8 mouse cellular contexts compared by ENCODE assay signal in the genomic region with DNA sequence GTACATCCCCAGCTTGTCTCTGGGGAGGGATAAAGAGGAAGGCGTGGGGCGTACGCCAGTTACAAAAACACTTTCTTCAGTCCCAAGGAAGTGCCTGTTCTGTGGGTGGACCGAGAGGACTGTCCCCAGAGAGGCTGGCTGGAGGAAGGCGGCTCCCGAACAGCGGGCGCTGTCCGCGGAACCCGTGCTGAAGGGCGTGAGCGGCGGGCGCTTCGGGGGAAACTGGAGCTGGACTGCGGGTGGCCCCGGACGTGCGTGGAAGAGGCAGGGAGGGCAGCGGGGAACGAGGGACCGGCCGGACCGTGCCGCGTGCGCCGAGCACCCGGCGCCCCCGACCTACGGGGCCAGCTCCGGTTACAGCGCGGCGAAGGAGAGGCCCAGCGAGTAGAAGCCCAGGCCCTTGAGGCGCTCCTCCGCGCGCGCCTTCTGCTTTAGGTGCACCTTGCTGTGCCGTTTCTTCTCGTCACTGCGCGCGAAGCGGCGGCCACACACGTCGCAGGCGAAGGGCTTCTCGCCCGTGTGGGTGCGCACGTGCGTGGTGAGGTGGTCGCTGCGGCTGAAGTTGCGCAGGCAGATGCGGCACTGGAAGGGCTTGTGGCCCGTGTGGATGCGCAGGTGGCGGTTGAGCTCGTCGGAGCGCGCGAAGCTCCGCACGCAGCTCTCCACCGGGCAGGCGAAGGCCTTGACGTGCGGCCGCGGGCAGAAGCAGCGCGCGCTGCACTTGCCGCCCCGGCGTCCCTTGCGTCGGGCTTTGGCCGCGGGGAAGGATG. TPM values are rescaled to one million over a fixed set of nuclear protein-coding genes. Genes with fewer than 3 reads are reported as not detected.
DNase-seq lines count a peak whose midpoint lies in the region; ATAC-seq and TF ChIP-seq lines count a peak whose summit lies in the region.

No protein-coding gene starts in this region.

- H3K4me1 ChIP-seq in cortical plate, adult 2 months (ENCODE audit: control insufficient read depth, insufficient read depth, low read length), result no peaks in the 10 kb centered on the region
- H3K4me1 ChIP-seq in heart, embryonic 11.5 days (ENCODE audit: control insufficient read depth, insufficient read depth, low read length), result peaks cover 15% of the 10 kb centered on the region
- H3K4me1 ChIP-seq in kidney, adult 2 months (ENCODE audit: control insufficient read depth, insufficient read depth, low read length), result no peaks in the 10 kb centered on the region
- no peaks in the 10 kb centered on the region for H3K4me1 ChIP-seq in liver, embryonic 16.5 days (ENCODE audit: control insufficient read depth, low read depth, low read length)
- peaks cover 27% of the 10 kb centered on the region for H3K4me1 ChIP-seq in neural tube, embryonic 12.5 days

- H3K9me3 ChIP-seq in heart, embryonic 11.5 days (replicated peaks; ENCODE audit: control insufficient read depth, low read length), result no peaks in the 10 kb centered on the region
- no peaks in the 10 kb centered on the region for H3K9me3 ChIP-seq in liver, embryonic 16.5 days (replicated peaks; ENCODE audit: control insufficient read depth, low read length)
- no peaks in the 10 kb centered on the region for H3K9me3 ChIP-seq in neural tube, embryonic 12.5 days

- DNase-seq in cerebellum, adult 11 months, result peak; percentile 33
- DNase-seq in cerebellum, adult 9-10 months, result no peak
- DNase-seq in kidney, adult 2 months, result peak; percentile 34
- peak; percentile 39 to 68 for DNase-seq in urinary bladder, postnatal 4 days (ENCODE audit: low spot score in 2 of 2)

- peak overlapping the region; percentile 92 for H3K4me3 ChIP-seq in cortical plate, adult 2 months (ENCODE audit: insufficient read depth, low read length)
- peak overlapping the region; percentile 51 for H3K4me3 ChIP-seq in heart, embryonic 11.5 days (ENCODE audit: low read depth, low read length)
- H3K4me3 ChIP-seq in kidney, adult 2 months (ENCODE audit: insufficient read depth, low read depth, low read length), result no peak overlapping the region
- H3K4me3 ChIP-seq in liver, embryonic 16.5 days (ENCODE audit: low read depth, low read length), result peak overlapping the region; percentile 5; the same call in 1 of the 2 replicates
- H3K4me3 ChIP-seq in neural tube, embryonic 12.5 days, result peak overlapping the region; percentile 36

- H3K36me3 ChIP-seq in heart, embryonic 11.5 days (ENCODE audit: control insufficient read depth, insufficient read depth, low read length), result no peaks in the 10 kb centered on the region
- H3K36me3 ChIP-seq in kidney, adult 2 months (ENCODE audit: control insufficient read depth, insufficient read depth, low read length), result no peaks in the 10 kb centered on the region
- H3K36me3 ChIP-seq in liver, embryonic 16.5 days (ENCODE audit: control insufficient read depth, insufficient read depth), result no peaks in the 10 kb centered on the region
- H3K36me3 ChIP-seq in neural tube, embryonic 12.5 days, result no peaks in the 10 kb centered on the region

- H3K9ac ChIP-seq in heart, embryonic 11.5 days (ENCODE audit: low read depth, low read length), result no peak overlapping the region
- H3K9ac ChIP-seq in liver, embryonic 16.5 days (ENCODE audit: low read depth, low read length), result no peak overlapping the region
- H3K9ac ChIP-seq in neural tube, embryonic 12.5 days, result no peak overlapping the region

- H3K27me3 ChIP-seq in heart, embryonic 11.5 days (ENCODE audit: control insufficient read depth, insufficient read depth, low read length), result peaks cover 79% of the 10 kb centered on the region
- H3K27me3 ChIP-seq in kidney, adult 2 months (replicated peaks; ENCODE audit: control insufficient read depth, insufficient read depth, low read length), result peaks cover 14% of the 10 kb centered on the region
- peaks cover 59% of the 10 kb centered on the region for H3K27me3 ChIP-seq in liver, embryonic 16.5 days (ENCODE audit: control insufficient read depth, insufficient read depth, low read depth, low read length)
- peaks cover 85% of the 10 kb centered on the region for H3K27me3 ChIP-seq in neural tube, embryonic 12.5 days (replicated peaks)

- under 1% methylated on average over 84 of the region's 88 CpGs for WGBS in heart, embryonic 11.5 days (ENCODE audit: insufficient replicate concordance)
- WGBS in kidney, adult 2 months, result 1% methylated on average over 88 of the region's 88 CpGs
- 1% methylated on average over 88 of the region's 88 CpGs for WGBS in liver, embryonic 16.5 days (ENCODE audit: insufficient replicate concordance)
- WGBS in neural tube, embryonic 12.5 days, result under 1% methylated on average over 88 of the region's 88 CpGs

- no peak for TF ChIP-seq POLR2A in cortical plate, adult 2 months (IDR thresholded peaks at IDR 0.05; ENCODE audit: extremely low read depth, insufficient read depth, low read length)
- no peak for TF ChIP-seq POLR2A in kidney, adult 2 months (IDR thresholded peaks at IDR 0.05; ENCODE audit: low read depth, low read length)

- no peak for TF ChIP-seq CTCF in cortical plate, adult 2 months (IDR thresholded peaks at IDR 0.05; ENCODE audit: extremely low read depth, insufficient read depth, low read length)
- no peak for TF ChIP-seq CTCF in kidney, adult 2 months (conservative IDR thresholded peaks at IDR 0.05; ENCODE audit: insufficient read depth, insufficient read length, low read depth, low read length)

- H3K27ac ChIP-seq in cortical plate, adult 2 months (ENCODE audit: insufficient read depth, low read length), result peak overlapping the region; percentile 87
- no peak overlapping the region for H3K27ac ChIP-seq in heart, embryonic 11.5 days (ENCODE audit: low read depth, low read length)
- H3K27ac ChIP-seq in kidney, adult 2 months (ENCODE audit: insufficient read depth, low read depth, low read length), result no peak overlapping the region
- no peak overlapping the region for H3K27ac ChIP-seq in liver, embryonic 16.5 days (ENCODE audit: low read length)
- H3K27ac ChIP-seq in neural tube, embryonic 12.5 days, result no peak overlapping the region

- peak overlapping the region; percentile 93 for H3K4me2 ChIP-seq in heart, embryonic 11.5 days
- no peak overlapping the region for H3K4me2 ChIP-seq in liver, embryonic 16.5 days (ENCODE audit: low read depth, low read length)
- peak overlapping the region; percentile 77 for H3K4me2 ChIP-seq in neural tube, embryonic 12.5 days (replicated peaks)

- ATAC-seq in heart, embryonic 11.5 days (replicated peaks; ENCODE audit: insufficient number of reproducible peaks, low FRiP score, low TSS enrichment), result no peak
- ATAC-seq in liver, embryonic 16.5 days (ENCODE audit: low read depth), result no peak
- no peak for ATAC-seq in neural tube, embryonic 12.5 days (ENCODE audit: low FRiP score, low read depth)

RNA-seq across cellular contexts. Expression of a gene that starts 1.9 kb away (rescaled TPM):
- polyA plus RNA-seq in cortical plate, adult 2 months (2012; rRNA removed), result 30.9 and 47.9 TPM in 2 replicates
- not detected in 2 replicates for polyA plus RNA-seq in heart, embryonic 11.5 days (2014; fragmentation: Nextera tagmentation; extraction: Ambion mirVana)
- polyA plus RNA-seq in kidney, adult 2 months (2012; rRNA removed), result not detected in 2 replicates
- not detected in 2 replicates for polyA plus RNA-seq in liver, embryonic 16.5 days (2015; fragmentation: Nextera tagmentation; extraction: Ambion mirVana)
- not detected in 2 replicates for polyA plus RNA-seq in neural tube, embryonic 12.5 days (2016; fragmentation: Nextera tagmentation; extraction: Ambion mirVana)

RNA-seq across cellular contexts. Expression of a gene that starts 8.7 kb away (rescaled TPM):
- 57.6 and 61.5 TPM in 2 replicates for polyA plus RNA-seq in cortical plate, adult 2 months (2012; rRNA removed)
- 0.06 TPM in 1 of 2 replicates, not detected in the other for polyA plus RNA-seq in heart, embryonic 11.5 days (2014; fragmentation: Nextera tagmentation; extraction: Ambion mirVana)
- 0.07 and 0.08 TPM in 2 replicates for polyA plus RNA-seq in kidney, adult 2 months (2012; rRNA removed)
- polyA plus RNA-seq in liver, embryonic 16.5 days (2015; fragmentation: Nextera tagmentation; extraction: Ambion mirVana), result not detected in 2 replicates
- 2.6 and 2.7 TPM in 2 replicates for polyA plus RNA-seq in neural tube, embryonic 12.5 days (2016; fragmentation: Nextera tagmentation; extraction: Ambion mirVana)

RNA-seq across cellular contexts. Expression of a gene that starts 59.7 kb away (rescaled TPM):
- polyA plus RNA-seq in cortical plate, adult 2 months (2012; rRNA removed), result 44.0 and 47.4 TPM in 2 replicates
- polyA plus RNA-seq in heart, embryonic 11.5 days (2014; fragmentation: Nextera tagmentation; extraction: Ambion mirVana), result 21.2 and 34.4 TPM in 2 replicates
- polyA plus RNA-seq in kidney, adult 2 months (2012; rRNA removed), result 23.1 and 27.7 TPM in 2 replicates
- 23.4 and 23.9 TPM in 2 replicates for polyA plus RNA-seq in liver, embryonic 16.5 days (2015; fragmentation: Nextera tagmentation; extraction: Ambion mirVana)
- polyA plus RNA-seq in neural tube, embryonic 12.5 days (2016; fragmentation: Nextera tagmentation; extraction: Ambion mirVana), result 29.0 and 31.9 TPM in 2 replicates

Comparison
In these comparisons a context has a peak if more than half of its experiments do, and no peak if none do; other contexts are left out.
1. RNA of a gene that starts 1.9 kb away (polyA plus RNA-seq): 30.9 to 47.9 TPM in cortical plate, adult 2 months; not detected in heart, embryonic 11.5 days, not detected in liver, embryonic 16.5 days, not detected in kidney, adult 2 months and not detected in neural tube, embryonic 12.5 days; every median in the first group is over 10 times any median in the second.
2. RNA of a gene that starts 8.7 kb away (polyA plus RNA-seq): 57.6 to 61.5 TPM in cortical plate, adult 2 months; 2.6 to 2.7 TPM in neural tube, embryonic 12.5 days, 0.07 to 0.08 TPM in kidney, adult 2 months, 0.06 TPM in heart, embryonic 11.5 days and not detected in liver, embryonic 16.5 days; every median in the first group is over 10 times any median in the second.